Mouse (Mus musculus) liver, adult 10 weeks (tissue): Measurements from ENCODE around the gene Ces1e. TPM values are rescaled to one million over a fixed set of nuclear protein-coding genes. Genes with fewer than 3 reads are reported as not detected.

Experiments
- polyA plus RNA-seq: library from polyadenylated mRNA; stranded (reverse); fragments of 350-450 nt; fragmentation: Illumina TruSeq; extraction: RNeasy Lipid Tissue Mini Kit (QIAGEN cat#74804); gene quantifications from one replicate; pipeline ENCODE4 v1.2.3, GENCODE M21; 2014; ENCODE audit warnings: low read depth, low replicate concordance

The Ces1e gene
- 131 TPM for polyA plus RNA-seq

GRCm38 (mm10) chr8:93229446-93229845, at the start of gene Ces1e:
Gene Ces1e (minus strand): TSS chr8:93229619.

DNA sequence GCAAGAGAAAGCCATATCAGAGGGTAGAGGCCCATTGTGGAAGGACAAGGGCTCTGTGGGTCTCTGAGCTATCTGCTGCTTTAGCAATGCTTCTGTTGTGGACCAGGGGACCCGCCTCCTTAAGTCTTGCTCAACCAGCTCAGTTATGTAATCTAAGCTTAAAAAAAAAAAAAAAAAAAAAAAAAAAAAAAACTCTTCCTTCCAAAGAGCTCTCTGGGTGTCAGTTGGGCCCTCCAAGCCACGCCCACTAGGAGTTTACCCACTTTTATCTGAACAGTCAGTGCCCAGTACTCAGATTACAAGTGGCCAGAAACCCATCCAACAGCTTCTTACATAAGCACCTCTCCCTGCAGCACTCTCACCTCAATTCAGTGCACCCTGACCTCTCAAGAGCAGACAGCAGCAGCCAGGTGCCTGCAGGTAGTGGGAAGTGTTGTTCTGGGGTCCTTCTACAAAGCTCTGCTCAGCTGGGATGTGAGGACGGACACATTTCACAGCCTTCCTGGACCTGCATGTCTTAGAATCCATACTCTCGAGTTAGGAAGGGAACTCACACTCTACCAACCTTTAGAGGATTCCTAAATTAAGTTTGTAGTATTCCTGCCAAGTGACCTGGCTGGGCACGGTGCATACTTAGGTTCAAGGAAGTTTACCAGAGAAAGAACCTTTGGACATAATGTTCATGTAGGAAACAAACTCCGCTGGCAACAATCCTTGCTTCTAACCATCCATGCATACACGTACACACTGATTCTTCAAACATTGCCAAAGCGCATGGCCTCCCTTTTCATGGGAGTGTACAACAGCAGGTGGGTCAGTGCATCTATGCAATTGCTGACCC, 31.5 kb downstream of the Ces1e start, which contains the start of gene Ces1d:
TSS of gene Ces1d (minus strand) at position 154 of the 841 bp plus-strand sequence.

Other genes starting within 250 kb of the Ces1e start
- 0.19 TPM for gene Ces1a, start 181.4 kb downstream of the Ces1e start, polyA plus RNA-seq
- 85.7 TPM for gene Ces1b, start 149.6 kb downstream of the Ces1e start, polyA plus RNA-seq
- gene Ces1c, start 98.3 kb downstream of the Ces1e start, polyA plus RNA-seq, result 3,465 TPM
- 709 TPM for gene Ces1d, start 31.8 kb downstream of the Ces1e start, polyA plus RNA-seq
- gene Ces1f, start 50.1 kb upstream of the Ces1e start, polyA plus RNA-seq, result 371 TPM
- gene Ces1g, start 107.7 kb upstream of the Ces1e start, polyA plus RNA-seq, result 411 TPM
- gene Ces1h, start 150.1 kb upstream of the Ces1e start, polyA plus RNA-seq, result not detected